In the genomic region with DNA sequence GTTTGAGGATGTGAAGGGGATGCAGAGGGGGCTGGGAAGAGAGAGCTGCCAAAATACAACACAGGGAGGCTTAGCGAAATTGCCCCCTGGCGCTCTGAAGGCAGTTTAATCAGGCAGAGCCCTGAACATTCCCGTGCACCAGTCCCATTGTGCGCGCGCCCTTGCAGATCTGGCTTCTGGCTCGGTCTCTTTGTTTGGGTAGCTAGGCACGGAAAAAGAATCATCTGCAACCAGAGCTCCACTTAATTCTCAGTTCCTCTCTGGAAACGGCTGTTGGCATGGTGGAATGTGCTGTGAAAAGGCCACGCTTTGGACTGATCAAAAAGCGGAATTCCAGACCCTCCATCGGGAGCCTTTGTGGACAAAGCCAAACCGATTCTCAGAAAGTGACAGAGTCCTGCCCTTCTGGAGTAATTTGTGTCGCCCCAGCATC, we compare ENCODE assay signal across 8 mouse cellular contexts. TPM values are rescaled to one million over a fixed set of nuclear protein-coding genes. Genes with fewer than 3 reads are reported as not detected.
DNase-seq lines count a peak whose midpoint lies in the region; ATAC-seq lines count a peak whose summit lies in the region.

No protein-coding gene starts in this region.

- H3K9me3 ChIP-seq in hindbrain, embryonic 14.5 days (ENCODE audit: control insufficient read depth, low read length), result no peaks in the 10 kb centered on the region
- H3K9me3 ChIP-seq in liver, embryonic 11.5 days (ENCODE audit: control insufficient read depth, low read length), result no peaks in the 10 kb centered on the region

- peak overlapping the region; percentile 94 for H3K27ac ChIP-seq in hindbrain, embryonic 14.5 days
- no peak overlapping the region for H3K27ac ChIP-seq in liver, embryonic 11.5 days (ENCODE audit: low read depth, low read length)

- H3K4me1 ChIP-seq in hindbrain, embryonic 14.5 days (replicated peaks; ENCODE audit: control insufficient read depth, insufficient read depth, low read length), result peaks cover 13% of the 10 kb centered on the region
- no peaks in the 10 kb centered on the region for H3K4me1 ChIP-seq in liver, embryonic 11.5 days (replicated peaks; ENCODE audit: control insufficient read depth, insufficient read depth, low read length)

- H3K9ac ChIP-seq in hindbrain, embryonic 14.5 days, result peak overlapping the region; percentile 69
- no peak overlapping the region for H3K9ac ChIP-seq in liver, embryonic 11.5 days (ENCODE audit: low read depth, low read length)

- peak overlapping the region; percentile 60 for H3K4me2 ChIP-seq in hindbrain, embryonic 14.5 days (replicated peaks)
- H3K4me2 ChIP-seq in liver, embryonic 11.5 days, result peak overlapping the region; percentile 56

- H3K36me3 ChIP-seq in hindbrain, embryonic 14.5 days (replicated peaks; ENCODE audit: control insufficient read depth, insufficient read depth), result no peaks in the 10 kb centered on the region
- no peaks in the 10 kb centered on the region for H3K36me3 ChIP-seq in liver, embryonic 11.5 days (ENCODE audit: control insufficient read depth, insufficient read depth, low read length)

- under 1% methylated on average over 14 of the region's 14 CpGs for WGBS in hindbrain, embryonic 14.5 days
- 6% methylated on average over 14 of the region's 14 CpGs for WGBS in liver, embryonic 11.5 days

- no peaks in the 10 kb centered on the region; the same call in 1 of the 2 replicates for H3K27me3 ChIP-seq in hindbrain, embryonic 14.5 days (ENCODE audit: control insufficient read depth, insufficient read depth, low read length)
- H3K27me3 ChIP-seq in liver, embryonic 11.5 days (replicated peaks; ENCODE audit: control insufficient read depth, insufficient read depth, low read length), result no peaks in the 10 kb centered on the region

- peak; percentile 93 for ATAC-seq in hindbrain, embryonic 14.5 days (ENCODE audit: low FRiP score)
- ATAC-seq in liver, embryonic 11.5 days (replicated peaks; ENCODE audit: low FRiP score), result no peak

- DNase-seq in cerebellum, adult 11-12 months, result peak; percentile 4
- DNase-seq in cerebellum, adult 9-11 months, result no peak
- DNase-seq in thymus, postnatal 4 days, result peak; percentile 21
- no peak for DNase-seq in thymus, postnatal 14 days
- peak; percentile 83 for DNase-seq in hindbrain, embryonic 14.5 days (ENCODE audit: low spot score)
- DNase-seq in liver, embryonic 11.5 days (ENCODE audit: low spot score), result no peak
- peak; percentile 37 to 53 for DNase-seq in right cerebral cortex, adult 2 months (ENCODE audit: low spot score in 2 of 2)
- no peak for DNase-seq in urinary bladder, postnatal 36 days (ENCODE audit: low spot score in 2 of 2)

- H3K4me3 ChIP-seq in hindbrain, embryonic 14.5 days (replicated peaks; ENCODE audit: low read length), result peak overlapping the region; percentile 30
- H3K4me3 ChIP-seq in liver, embryonic 11.5 days (ENCODE audit: low read depth, low read length), result peak overlapping the region; percentile 30

RNA-seq across cellular contexts. Expression of a gene that starts 55.6 kb away (rescaled TPM):
- polyA plus RNA-seq in hindbrain, embryonic 14.5 days (2014; fragmentation: Nextera tagmentation; extraction: Ambion mirVana), result 80.9 and 94.1 TPM in 2 replicates
- 61.9 and 67.9 TPM in 2 replicates for polyA plus RNA-seq in liver, embryonic 11.5 days (2014; fragmentation: Nextera tagmentation; extraction: Ambion mirVana)

Comparison
In these comparisons a context has a peak if more than half of its experiments do, and no peak if none do; other contexts are left out.
1. DNase-seq: peak in cerebellum, adult 11-12 months (single experiment), thymus, postnatal 4 days (single experiment), hindbrain, embryonic 14.5 days (single experiment) and right cerebral cortex, adult 2 months (2 of 2); none in cerebellum, adult 9-11 months (single experiment), thymus, postnatal 14 days (single experiment), liver, embryonic 11.5 days (single experiment) and urinary bladder, postnatal 36 days (0 of 2).